Mouse (Mus musculus): ENCODE measurements around the gene Tmem80.
A peak's percentile ranks its signal among the peaks of the same experiment; 100 is the strongest.

The Tmem80 gene

GRCm38 (mm10) chr7:141363106-141363751 is 35.7 kb downstream of the Tmem80 start:
- peak; percentile 76 for DNase-seq

- DNase-seq, result no peak
Observed at GRCm38 (mm10) chr7:141363752-141364125, 36.2 kb downstream of the Tmem80 start.

- no peak for DNase-seq
Observed at GRCm38 (mm10) chr7:141364349-141365048, 37.0 kb downstream of the Tmem80 start.

- no peak for DNase-seq
Observed at GRCm38 (mm10) chr7:141365049-141365445, 37.5 kb downstream of the Tmem80 start.

DNA sequence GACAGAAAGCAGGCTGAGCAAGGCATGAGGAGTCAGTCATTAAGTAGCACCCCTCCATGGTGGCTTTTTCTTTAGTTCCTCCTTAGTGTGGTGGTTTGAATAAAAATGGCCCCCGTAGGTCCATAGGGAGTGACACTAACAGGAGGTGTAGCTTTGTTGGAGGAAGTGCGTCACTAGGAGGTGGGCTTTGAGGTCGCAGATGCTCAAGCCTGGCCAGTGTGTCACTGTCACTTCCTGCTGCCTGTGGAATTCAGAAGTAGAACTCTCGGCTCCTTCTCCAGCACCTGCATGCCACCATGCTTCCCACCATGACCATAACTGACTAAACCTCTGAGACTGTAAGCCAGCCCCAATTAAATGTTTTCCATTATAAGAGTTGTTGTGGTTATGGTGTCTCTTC is 39.8 kb downstream of the Tmem80 start:
- DNase-seq, result no peak

DNA sequence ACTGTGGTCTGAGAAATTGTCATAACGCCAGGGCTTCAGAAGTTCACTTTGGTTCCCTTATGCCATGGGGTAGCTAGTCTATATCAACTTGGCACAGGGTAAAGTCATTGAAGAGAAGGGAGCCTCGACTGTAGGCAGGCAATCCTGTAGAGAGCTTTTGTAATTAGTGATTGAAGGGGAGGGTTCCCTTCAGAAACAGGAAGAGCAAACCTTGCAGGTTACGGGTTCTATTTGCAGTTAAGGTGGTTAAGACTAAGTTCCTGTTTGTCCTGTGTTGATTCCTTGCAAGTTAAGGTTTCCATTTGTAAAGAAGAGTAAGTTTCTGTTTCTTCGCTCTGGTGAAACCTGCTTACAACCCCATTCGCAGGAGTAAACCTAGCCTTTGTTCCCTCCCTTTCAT is 42.4 kb downstream of the Tmem80 start:
- DNase-seq, result no peak

GRCm38 (mm10) chr7:141371942-141372595 is 44.5 kb downstream of the Tmem80 start:
- DNase-seq, result no peak

GRCm38 (mm10) chr7:141373611-141374010 is 46.1 kb downstream of the Tmem80 start:
- no peak for DNase-seq

DNA sequence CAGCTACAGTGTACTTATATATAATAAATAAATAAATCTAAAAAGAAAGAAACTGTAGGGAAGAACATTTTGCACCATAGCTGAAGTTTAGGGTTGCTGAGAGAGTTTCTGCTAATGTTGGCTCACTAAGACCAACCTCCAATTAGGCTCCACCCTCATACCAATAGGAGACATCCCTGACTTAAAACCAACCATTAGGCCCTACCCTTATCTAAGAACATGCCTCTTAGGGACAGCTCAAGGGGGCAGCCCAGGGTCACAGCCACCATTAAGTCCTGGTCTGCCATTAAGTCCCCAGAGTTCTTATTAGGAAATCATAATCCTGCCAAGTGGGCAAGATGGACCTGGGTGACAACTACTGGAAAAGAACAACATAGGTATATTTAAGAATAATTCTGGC is 46.9 kb downstream of the Tmem80 start:
- DNase-seq, result no peak

DNA sequence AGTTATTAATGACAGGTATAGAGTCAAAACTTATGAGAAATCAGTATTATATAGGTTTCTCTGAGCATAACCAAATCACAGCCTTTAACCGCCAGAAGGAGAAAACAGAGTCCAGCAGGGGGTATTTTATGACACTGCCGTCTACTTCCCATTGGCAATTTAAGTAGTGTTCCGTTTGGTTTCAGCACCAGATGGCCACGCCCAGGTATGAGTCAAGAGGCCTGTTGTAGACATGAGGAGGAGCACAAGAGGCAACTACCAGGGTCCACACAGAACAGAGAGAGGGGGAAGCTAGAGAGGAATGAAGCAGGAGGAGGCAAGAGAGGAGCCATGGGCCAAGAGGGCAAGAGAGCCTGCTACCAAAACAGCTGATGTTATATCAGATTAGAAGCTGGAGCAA is 52.0 kb downstream of the Tmem80 start:
- DNase-seq, result no peak

DNA sequence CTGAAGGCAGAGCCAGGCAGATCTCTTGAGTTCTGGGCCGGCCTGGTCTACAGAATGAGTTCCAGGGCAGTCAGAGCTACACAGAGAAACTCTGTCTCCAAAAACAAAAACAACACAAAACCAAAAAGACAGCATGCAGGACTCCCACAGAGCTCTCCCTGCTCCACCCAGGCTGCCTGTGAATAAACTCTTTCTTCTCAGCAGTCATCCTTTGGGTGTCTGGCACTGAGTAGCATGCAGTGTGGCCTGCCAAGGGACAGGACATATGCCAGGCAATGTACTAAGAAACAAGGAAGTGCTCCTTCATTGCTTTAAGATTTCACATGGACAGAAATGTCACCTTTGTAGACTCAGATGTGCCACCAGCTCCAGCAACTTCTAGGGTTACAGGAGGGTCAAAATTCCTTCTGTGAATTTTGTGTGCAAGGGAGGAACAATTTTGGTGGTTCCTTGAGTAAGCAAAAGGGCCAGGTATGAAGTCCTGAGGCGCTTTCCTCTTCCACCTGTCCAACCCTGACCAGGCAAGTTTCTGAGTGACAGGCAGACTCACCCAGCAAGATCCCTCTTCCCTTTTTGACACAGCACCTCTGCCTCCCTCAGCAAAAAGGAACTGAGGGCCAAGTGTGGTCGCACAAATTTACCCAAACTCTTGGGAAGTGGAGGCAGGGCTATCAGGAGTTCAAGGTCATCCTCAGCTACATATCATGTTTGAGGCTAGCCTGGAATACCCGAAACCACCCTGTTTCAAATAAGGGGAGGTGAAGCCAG is 53.7 kb downstream of the Tmem80 start:
- no peak for DNase-seq

Data from thymus, postnatal 4 days (tissue).